Mouse (Mus musculus) CD4-positive naive resting alpha-beta T cell, adult 76 days (primary cell): ENCODE results near the gene Sult2a1. TPM values are rescaled to one million over a fixed set of nuclear protein-coding genes. Genes with fewer than 3 reads are reported as not detected.

ENCODE experiments used
- total RNA-seq: library from RNA; stranded (reverse); gene quantifications from one replicate; pipeline ENCODE4 v1.2.4, GENCODE M21; 2023

Sult2a1 gene
- total RNA-seq: not detected

DNA sequence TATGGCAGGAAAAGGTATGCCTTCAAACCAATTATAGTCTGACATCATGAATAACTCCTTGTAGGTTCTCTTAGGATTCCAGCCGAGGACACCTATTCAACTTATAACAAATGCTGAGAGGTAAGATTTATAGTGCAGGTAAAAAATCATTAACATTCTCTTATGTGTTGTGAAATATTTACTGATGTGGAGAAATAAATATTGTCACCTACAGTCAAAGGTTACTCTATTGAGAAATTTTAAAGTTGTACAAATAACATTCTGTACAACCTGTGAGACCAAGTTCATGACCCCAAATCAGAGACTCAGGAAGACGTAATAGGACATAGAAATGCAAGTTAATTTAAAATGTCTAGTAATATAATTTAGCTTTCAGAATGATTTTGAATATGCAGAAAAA, at the start of gene Sult2a1:
Gene Sult2a1 (minus strand): TSS at position 101 of the 400 bp plus-strand sequence.

Other genes starting within 250 kb of the Sult2a1 start
- not detected for gene Sult2a5, start 213.4 kb downstream of the Sult2a1 start, total RNA-seq
- not detected for gene Sult2a2, start 103.9 kb downstream of the Sult2a1 start, total RNA-seq
- not detected for gene Sult2a4, start 152.2 kb upstream of the Sult2a1 start, total RNA-seq